Mouse (Mus musculus) kidney, adult 9 months (tissue): ENCODE measurements around the gene Sparcl1.

Source experiments
- DNase-seq: peaks from one replicate; pipeline ENCODE4 v3.0.0; 2022

Gene Sparcl1

DNA sequence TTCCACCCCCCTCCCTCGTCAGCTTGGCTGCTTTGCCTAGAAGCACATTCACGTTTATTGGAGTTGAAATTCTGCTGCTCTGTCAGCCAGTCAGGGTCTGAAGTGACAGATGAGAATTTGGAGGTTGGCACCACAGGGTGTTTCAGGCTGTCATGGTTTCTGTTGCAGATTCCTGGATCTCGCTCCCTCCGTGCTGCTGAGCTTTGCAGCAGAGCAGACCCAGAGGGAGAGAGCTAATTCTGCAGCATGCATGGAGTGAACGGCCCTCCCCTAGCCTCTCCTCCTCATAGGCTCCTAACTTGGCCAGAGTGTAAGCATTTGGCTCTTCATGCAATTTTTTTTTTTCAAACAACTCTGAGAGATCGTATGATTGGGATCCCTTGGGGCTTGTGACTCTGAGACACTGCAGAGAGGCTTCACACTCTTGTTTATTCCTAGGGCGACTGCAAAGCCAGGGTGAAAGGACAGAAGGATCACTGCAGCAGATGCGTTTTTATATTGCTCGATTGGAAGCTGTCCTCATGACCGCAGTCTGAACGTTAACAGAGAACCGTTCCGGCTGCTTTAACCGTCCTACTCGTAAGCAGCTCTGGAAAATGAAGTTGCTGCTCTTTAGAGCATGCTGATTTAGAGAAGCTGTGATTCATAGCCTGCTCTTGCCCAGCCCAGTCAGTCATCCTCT lies at the start of gene Sparcl1:
Sparcl1 (minus strand) TSS at position 243 of the 682 bp plus-strand sequence.
- peak; percentile 25 for DNase-seq

- peak; percentile 70 for DNase-seq
Measured at GRCm38 (mm10) chr5:104161390-104161789, 47.9 kb upstream of the Sparcl1 start.

DNA sequence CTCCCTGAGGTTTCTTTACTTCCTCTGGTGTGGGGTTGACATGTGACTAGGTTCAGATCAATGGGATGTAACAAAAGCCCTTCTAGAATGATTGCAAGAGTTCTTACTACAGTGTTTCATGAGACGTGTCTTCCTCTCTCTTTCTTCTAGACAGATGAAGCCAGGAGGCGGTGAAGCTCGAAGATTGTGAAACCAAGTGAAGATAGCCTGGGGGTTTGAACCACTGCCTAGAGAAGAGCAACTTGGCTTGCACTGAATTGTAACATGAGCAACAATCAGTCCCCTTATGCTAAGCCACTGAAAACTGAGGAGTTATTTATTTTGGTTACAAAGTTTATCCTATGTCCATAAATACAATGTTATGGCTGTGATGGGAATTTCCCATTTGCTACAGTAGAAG lies 47.0 kb upstream of the Sparcl1 start:
- DNase-seq = no peak

- DNase-seq = peak; percentile 65
Measured at GRCm38 (mm10) chr5:104158332-104159052, 45.0 kb upstream of the Sparcl1 start.

- DNase-seq = no peak
Measured at GRCm38 (mm10) chr5:104157701-104158100, 44.2 kb upstream of the Sparcl1 start.

- no peak for DNase-seq
Measured at GRCm38 (mm10) chr5:104150196-104150595, 36.7 kb upstream of the Sparcl1 start.

DNA sequence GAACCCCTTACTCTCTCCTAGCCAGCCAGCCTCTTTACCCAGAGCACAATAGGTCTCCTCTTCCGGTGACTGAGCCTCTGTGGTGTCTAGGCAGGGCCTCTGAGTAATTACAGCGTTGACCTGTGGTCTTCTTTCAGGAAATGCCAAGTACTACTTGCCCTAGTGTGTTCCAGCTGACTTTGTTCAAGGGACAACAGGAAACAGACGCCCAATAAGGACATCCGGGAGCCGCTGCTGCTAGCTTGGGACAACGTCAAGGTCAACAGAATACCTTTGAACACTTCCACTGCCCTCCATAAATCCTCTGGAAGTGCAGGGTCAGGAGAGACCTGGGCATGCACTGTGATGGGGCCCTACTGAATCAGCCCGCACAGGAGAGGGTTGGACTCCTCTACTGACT lies 35.8 kb upstream of the Sparcl1 start:
- DNase-seq = peak; percentile 75

DNA sequence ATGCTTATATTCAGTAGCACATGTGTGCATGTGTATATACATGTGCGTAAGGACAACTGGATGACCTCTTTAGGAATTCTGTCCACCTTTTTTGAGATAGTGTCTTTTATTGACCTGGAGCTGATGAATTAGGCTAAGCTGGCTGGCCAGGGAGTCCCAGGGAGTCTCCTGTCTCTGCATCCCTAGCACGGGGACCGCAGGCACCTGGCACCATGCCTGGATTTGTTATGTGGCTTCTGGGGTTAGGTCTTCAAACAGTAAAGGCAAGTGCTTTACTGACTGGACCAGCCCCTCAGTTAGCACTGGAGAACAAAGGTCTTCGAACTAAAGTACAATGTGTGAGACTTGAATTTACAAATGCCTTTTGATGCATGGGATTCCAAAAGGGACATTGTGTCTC lies 30.5 kb upstream of the Sparcl1 start:
- no peak for DNase-seq

DNA sequence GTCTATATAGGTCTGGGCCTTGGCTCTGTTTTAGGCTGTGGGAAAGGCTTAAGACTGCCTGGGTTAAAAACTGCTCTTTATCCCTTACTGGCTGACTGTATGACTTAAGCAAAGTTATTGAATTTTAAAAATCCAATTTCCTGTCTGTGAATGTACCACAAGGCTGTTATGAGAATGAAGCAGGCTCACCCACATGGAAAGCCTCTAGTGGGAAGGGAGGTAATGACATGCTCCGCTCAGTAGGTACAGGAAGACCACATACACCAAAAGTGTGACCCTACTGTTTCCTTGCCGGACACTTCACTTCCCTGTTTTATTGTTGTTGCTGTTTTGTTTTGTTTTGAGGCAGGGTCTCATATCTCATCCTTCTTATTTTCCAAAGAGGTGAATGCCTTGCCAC lies 27.5 kb upstream of the Sparcl1 start:
- no peak for DNase-seq

DNA sequence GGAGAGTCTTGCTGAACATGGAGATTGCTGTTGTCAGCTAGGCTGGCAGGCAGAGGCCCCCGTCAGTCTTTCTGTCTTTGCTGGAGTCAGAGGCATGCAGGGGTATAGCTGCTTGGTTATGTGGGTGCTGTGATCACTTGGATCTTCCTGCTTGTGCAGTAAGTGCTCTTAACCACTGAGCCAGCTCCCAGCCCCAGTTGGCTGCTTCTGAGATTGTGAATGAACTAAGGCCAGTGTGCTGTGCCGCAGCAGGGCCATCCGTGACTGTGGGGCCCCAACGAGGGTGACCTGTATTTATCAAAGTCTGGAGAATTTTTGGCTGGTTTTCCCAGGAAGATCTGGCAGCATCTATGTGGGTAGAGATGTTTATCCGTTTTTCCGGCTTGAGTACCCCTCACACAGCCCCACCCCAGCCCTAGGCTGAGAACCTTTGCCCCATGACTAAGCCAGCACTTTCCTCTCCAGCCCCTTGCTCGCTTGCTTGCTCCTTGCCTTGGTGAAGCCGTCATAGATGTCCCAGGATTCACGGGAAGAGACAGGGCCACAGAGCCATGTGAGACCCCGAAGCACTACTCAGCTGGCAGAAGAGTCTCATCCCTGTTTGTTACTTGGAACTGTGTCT lies 24.5 kb upstream of the Sparcl1 start:
- DNase-seq = no peak

DNA sequence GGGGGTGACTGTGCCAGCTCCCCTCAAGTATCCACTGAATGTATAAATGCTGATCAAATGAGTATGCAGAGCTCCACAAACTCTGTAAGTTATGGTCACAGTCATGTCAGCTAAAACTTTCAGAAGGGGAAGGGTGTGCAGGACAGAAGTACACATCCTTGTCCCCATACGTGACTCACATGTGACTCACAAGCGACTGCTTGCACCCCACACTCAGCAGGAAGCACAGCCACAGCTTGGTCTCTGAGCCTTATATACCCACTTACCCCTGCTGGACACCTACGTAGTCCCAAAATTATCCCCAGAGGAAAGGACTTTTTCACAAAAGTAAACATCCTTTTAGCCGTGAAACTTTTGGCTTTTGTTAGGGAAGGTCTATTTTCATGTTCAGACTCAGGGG lies 20.2 kb upstream of the Sparcl1 start:
- no peak for DNase-seq

- DNase-seq = peak; percentile 70
Measured at GRCm38 (mm10) chr5:104131544-104131943, 18.0 kb upstream of the Sparcl1 start.

DNA sequence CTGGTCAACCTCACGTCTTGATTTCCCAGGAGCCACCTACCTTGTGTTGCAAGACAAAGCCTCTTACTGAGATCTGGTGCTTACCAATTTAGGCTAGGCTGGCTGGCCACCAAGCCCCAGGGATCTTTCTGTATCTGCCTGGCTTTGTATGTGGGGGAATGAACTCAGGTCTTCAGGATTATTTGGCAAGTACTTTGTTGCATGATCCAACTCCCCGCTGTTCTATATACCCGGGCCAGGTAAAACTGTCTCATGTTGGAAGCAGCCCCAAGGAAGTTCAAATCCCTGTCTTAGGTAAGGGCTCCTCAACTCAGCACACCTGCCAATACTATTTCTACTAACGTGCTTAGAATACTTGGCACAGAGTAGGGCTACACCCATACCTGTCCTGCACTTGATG lies 17.4 kb upstream of the Sparcl1 start:
- DNase-seq = no peak

GRCm38 (mm10) chr5:104128281-104129031 lies 14.9 kb upstream of the Sparcl1 start:
- DNase-seq = no peak

- DNase-seq = no peak
Measured at GRCm38 (mm10) chr5:104127351-104127750, 13.8 kb upstream of the Sparcl1 start.

DNA sequence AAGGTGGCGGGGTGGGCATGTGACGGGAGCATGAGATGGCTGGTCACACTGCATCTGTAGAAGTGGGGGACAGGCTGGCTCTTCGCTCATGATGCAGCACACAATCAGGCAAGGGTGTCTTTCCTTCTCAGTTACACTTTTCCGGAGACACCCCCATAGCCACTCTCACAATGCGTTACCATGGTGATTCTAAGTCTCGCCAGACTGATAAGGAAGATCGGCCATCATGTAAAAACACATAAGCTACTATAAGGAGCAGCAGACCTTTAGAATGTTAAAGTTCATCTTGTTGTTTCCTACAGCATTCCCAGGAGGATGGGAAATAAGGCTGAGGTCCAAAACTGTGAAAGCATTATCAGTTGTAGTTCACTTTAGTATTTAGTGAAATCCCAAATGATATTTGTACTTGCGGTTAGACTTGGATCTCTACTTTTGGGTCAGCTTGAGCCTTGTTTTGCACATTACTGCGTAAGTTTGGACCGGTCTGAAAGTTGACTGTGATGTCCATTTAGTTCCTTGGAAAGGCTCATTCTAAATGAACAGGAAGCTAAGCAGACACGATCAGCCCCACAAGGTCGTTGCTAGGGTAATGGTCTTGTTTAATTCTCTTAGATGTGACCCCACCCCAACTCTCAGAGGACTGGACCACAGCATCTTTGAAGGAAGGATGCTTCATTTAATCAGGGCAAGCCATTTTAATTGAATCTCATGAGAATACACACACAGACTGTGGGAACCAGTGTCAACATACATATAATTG lies 13.2 kb upstream of the Sparcl1 start:
- no peak for DNase-seq

DNA sequence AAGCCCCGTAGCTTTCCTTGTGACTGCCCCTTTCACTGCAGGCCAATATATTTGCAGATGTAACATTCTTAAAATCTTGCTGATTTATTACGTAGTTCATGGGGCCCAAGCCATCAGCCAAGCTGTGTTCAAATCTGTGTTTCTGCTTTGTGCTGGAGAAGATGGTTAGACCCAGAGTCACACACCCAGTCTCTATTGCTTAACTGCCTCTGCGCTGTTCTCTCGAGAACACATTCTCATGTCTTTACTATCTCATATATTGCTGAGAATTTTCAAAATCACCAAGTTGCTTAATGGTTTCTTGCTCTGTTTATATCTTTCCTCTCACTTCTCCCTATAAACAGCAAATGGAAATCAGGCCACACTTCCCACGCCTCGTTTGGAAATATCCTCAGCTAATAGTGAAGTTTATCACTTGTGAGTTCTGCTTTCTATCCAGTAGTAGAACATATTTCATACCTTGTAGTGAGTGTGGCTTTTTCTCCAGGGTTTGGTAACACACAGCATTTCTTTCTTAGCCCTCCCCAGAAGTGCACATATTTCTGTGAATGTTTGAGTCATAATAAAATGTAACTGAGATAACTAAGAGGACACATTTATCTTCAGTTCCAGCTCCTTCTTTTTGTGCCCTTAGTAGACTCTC lies 10.6 kb upstream of the Sparcl1 start:
- DNase-seq = no peak

DNA sequence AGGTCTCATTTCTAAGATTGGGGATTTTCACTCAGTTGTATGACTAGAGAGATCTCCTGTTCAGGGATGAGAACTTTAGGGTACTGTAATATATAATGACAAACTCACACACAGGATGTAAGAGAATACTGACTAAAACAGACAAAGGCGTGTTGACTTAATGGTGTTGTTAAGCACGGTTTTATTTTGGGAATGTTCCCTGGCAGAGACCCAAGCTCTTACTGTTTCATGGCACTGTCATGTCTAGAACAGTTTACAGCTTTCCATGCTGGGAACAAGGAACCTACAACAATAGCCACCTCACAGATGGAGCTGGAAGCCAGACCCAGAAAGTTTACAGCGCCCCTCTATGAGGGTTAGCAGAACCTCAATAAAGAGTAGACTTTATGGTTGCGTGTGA lies 2.4 kb upstream of the Sparcl1 start:
- peak; percentile 45 for DNase-seq

DNA sequence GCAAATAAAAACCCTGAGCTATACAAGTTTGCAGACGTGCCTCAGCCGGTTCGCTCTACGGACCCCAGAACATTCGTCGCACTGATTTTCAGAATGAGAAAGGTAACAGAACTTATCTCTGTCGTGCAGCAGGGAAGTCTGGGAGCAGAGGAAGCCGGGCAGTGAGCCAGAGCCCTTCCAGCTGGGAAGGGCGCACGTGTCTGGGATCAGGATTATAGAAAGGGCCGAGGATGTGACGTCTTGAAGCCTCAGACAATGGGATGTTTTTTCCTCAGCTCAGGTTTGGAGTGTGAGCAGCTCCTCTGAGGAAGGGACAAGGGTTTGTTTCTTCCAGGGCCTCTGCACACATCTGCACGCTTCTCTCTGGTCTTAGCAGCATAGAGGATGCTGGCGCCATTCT lies 1.6 kb upstream of the Sparcl1 start:
- peak; percentile 77 for DNase-seq

- no peak for DNase-seq
Measured at GRCm38 (mm10) chr5:104112511-104112910, 1.0 kb downstream of the Sparcl1 start.

GRCm38 (mm10) chr5:104112016-104112415 lies 1.5 kb downstream of the Sparcl1 start:
- no peak for DNase-seq
